Mouse (Mus musculus) lung, embryonic 14.5 days (tissue): ENCODE data around the gene Slc35e3. TPM values are rescaled to one million over a fixed set of nuclear protein-coding genes. Genes with fewer than 3 reads are reported as not detected.
"Not testable (repeated sequence)": the region's sequence is repeated elsewhere in the genome, so short reads cannot be mapped to it uniquely, and the experiment has no call there.

Experiments
- ATAC-seq: fragments of 200-750 bp; cut with Nextera tagmentation; 2 replicates; pipeline ENCODE4 v1.8.0; 2017; ENCODE audit warnings: mild to moderate bottlenecking, moderate TSS enrichment, moderate library complexity; ENCODE audit not compliant: insufficient read depth
- DNase-seq: peaks from one replicate; pipeline ENCODE4 v3.0.0-alpha.2; 2015
- H3K27ac ChIP-seq: fragments of 300-500 bp; sonication (generic); 2 replicates; pipeline ENCODE4 v1.5.1; 2014; ENCODE audit warnings: low read depth, mild to moderate bottlenecking, moderate library complexity
- H3K27me3 ChIP-seq: fragments of 300-500 bp; sonication (generic); 2 replicates; pipeline ENCODE4 v1.6.1; 2014; ENCODE audit warnings: low read length, control low read depth; ENCODE audit not compliant: insufficient read depth
- H3K36me3 ChIP-seq: fragments of 300-500 bp; sonication (generic); 2 replicates; pipeline ENCODE4 v1.6.1; 2014; ENCODE audit warnings: control low read depth; ENCODE audit not compliant: insufficient read depth
- H3K4me1 ChIP-seq: fragments of 300-500 bp; sonication (generic); 2 replicates; pipeline ENCODE4 v1.6.1; 2014; ENCODE audit warnings: antibody characterized with exemption, control low read depth; ENCODE audit not compliant: insufficient read depth
- H3K4me2 ChIP-seq: fragments of 300-500 bp; sonication (generic); 2 replicates; pipeline ENCODE4 v1.6.1; 2014; ENCODE audit warnings: mild to moderate bottlenecking
- H3K4me3 ChIP-seq: fragments of 300-500 bp; sonication (generic); 2 replicates; pipeline ENCODE4 v1.5.1; 2014; ENCODE audit warnings: low read depth, low read length
- H3K9ac ChIP-seq: fragments of 300-500 bp; sonication (generic); 2 replicates; pipeline ENCODE4 v1.6.1; 2014
- H3K9me3 ChIP-seq: fragments of 300-500 bp; sonication (generic); 2 replicates; pipeline ENCODE4 v1.6.1; 2016; ENCODE audit warnings: low read depth, low read length, control low read depth
- CTCF ChIP-seq: IDR thresholded peaks from 2 replicates; pipeline ENCODE4 v1.5.1; 2016; ENCODE audit warnings: antibody characterized with exemption, low read depth
- WGBS: fragments of 180-500 bp; shearing (Covaris S2); extraction: QIAGEN DNeasy Blood & Tissue Kit; methylation state at CpG from one replicate; pipeline ENCODE4 v1.1.7; 2014; 5-methylcytosine and 5-hydroxymethylcytosine counted together
- polyA plus RNA-seq: library from polyadenylated mRNA; unstranded; fragments of >200 nt; fragmentation: Nextera tagmentation; extraction: Ambion mirVana; gene quantifications from 2 replicates; pipeline ENCODE4 v1.2.1, GENCODE M21; 2014

Gene Slc35e3
- polyA plus RNA-seq, 1 experiment from 2014 or later: 16.7 TPM

DNA sequence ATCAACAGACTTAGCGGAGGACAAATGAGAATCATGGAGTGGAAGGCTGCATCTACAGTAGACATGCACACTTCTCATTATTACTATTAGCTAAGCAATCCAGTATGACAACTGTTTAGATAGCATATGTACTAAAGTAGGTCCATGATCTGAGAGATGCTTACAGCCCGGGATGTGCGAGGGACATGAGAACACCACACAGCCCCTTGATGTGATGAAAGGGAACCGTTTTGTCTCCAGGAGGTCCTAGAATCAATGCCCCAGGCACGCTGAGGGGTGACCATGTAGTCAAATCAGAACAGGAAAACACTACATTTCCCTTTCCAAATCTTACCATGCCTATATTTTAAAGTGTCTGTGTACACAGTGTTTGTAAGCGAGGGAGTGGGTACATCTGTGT, 5.6 kb upstream of the Slc35e3 start:
- Histone ChIP-seq H3K4me1 (no peaks in the 10 kb centered on the region), H3K9ac (no peak overlapping the region), H3K4me2 (no peak overlapping the region), H3K27me3 (no peaks in the 10 kb centered on the region), H3K4me3 (no peak overlapping the region), H3K9me3 (no peaks in the 10 kb centered on the region), H3K36me3 (peaks cover 64% of the 10 kb centered on the region), H3K27ac (no peak overlapping the region)
- no peak for ATAC-seq
- 94% methylated on average over 6 of the region's 6 CpGs for WGBS
- no peak for DNase-seq
- no peak for TF ChIP-seq CTCF

DNA sequence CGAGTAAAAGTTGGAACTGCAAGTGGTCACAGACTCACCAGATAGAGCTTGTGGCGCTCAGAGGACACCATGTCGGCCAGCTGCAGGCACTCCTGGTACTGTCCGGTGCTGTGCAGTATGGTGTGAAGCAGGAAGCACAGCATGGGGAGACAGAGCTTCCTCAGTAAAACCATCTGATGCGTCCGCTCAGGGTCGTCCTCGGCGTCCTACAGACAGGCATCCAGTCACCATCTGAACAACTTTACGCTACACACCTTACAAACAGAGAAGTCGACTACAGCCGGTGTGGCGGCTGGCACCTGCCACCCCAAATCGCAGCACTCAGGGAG, 5.1 kb upstream of the Slc35e3 start:
- no peaks in the 10 kb centered on the region for H3K4me1 ChIP-seq
- DNase-seq (no peak), ATAC-seq (no peak)
- TF ChIP-seq CTCF: no peak
- H3K9ac ChIP-seq: no peak overlapping the region
- WGBS: 93% methylated on average over 14 of the region's 14 CpGs
- no peak overlapping the region for H3K4me2 ChIP-seq
- H3K36me3 ChIP-seq: peaks cover 59% of the 10 kb centered on the region
- no peaks in the 10 kb centered on the region for H3K27me3 ChIP-seq
- no peaks in the 10 kb centered on the region for H3K9me3 ChIP-seq
- H3K4me3 ChIP-seq: no peak overlapping the region
- H3K27ac ChIP-seq: no peak overlapping the region

DNA sequence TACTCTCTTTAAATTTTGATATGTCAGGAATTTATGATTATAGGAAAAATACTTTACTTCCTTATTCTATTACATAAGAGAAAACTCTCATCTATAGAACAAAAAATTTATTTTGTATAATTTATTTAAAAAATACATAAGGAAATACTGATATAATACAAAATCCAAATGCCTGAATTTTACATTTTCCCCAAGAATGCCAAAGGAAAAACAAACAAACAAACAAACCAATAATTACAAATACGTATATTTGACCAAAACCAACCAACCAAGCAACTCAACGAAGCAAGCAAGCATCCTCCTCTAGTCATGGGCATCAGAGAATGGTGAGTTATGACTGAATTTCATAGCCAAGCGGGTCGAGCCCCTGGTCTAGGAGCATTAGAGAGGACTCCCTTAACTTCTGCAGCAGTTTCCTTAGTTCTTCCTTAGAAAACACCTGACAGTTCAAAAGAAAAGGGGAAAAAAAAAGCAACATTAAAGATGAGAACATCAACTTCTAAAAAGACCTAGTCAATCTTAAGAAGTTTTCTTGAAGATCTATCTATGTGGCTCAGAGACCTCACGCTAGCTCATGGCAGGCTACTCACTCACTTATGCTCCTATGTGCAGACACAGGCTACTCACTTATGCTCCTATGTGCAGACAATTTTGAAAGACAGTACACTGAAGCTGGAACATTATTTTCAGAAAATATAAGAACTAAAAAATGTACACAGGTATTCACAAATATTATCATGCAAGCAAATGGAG, 4.5 kb upstream of the Slc35e3 start:
- no peak overlapping the region for H3K27ac ChIP-seq
- H3K4me1 ChIP-seq: no peaks in the 10 kb centered on the region
- H3K9me3 ChIP-seq: no peaks in the 10 kb centered on the region
- no peak for DNase-seq
- no peak for TF ChIP-seq CTCF
- H3K36me3 ChIP-seq: peaks cover 54% of the 10 kb centered on the region
- no peak overlapping the region for H3K4me2 ChIP-seq
- no peak overlapping the region for H3K4me3 ChIP-seq
- WGBS: 97% methylated on average over 5 of the region's 5 CpGs
- no peaks in the 10 kb centered on the region for H3K27me3 ChIP-seq
- no peak for ATAC-seq
- H3K9ac ChIP-seq: no peak overlapping the region

DNA sequence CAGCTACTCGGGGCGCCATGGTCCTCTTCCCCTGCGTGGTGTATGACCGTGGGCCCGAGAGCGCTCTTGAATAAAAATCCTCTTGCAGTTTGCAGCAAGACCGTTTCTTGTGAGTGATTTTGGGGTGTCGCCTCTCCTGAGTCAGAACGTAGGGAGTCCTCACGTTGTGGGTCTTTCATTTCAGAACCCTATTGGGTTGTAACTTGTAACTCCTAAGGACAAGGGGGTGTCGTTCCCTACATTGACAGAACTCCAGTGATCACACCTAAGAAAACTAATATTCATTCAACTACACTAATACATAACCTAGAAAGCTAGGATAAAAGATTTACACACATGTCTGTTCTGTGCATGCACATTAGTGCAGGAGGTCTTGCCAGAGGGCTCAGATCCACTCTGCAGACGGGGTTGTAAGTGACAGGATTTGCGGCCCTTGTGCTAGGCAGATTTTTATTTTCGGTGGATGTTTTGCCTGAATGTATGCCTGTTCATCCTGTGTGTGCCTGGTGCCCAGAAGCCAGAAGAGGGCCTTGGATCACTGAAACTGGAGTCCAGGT, 3.7 kb upstream of the Slc35e3 start:
- no peak overlapping the region for H3K4me3 ChIP-seq
- no peak overlapping the region for H3K27ac ChIP-seq
- no peak overlapping the region for H3K4me2 ChIP-seq
- DNase-seq (no peak), ATAC-seq (no peak)
- H3K9me3 ChIP-seq: no peaks in the 10 kb centered on the region
- no peak for TF ChIP-seq CTCF
- H3K36me3 ChIP-seq: peaks cover 46% of the 10 kb centered on the region
- H3K4me1 ChIP-seq: 0 out of 2 replicates have a peak, but pooled peaks cover 5% of the 10 kb centered on the region
- no peaks in the 10 kb centered on the region for H3K27me3 ChIP-seq
- 93% methylated on average over 14 of the region's 14 CpGs for WGBS
- H3K9ac ChIP-seq: no peak overlapping the region

DNA sequence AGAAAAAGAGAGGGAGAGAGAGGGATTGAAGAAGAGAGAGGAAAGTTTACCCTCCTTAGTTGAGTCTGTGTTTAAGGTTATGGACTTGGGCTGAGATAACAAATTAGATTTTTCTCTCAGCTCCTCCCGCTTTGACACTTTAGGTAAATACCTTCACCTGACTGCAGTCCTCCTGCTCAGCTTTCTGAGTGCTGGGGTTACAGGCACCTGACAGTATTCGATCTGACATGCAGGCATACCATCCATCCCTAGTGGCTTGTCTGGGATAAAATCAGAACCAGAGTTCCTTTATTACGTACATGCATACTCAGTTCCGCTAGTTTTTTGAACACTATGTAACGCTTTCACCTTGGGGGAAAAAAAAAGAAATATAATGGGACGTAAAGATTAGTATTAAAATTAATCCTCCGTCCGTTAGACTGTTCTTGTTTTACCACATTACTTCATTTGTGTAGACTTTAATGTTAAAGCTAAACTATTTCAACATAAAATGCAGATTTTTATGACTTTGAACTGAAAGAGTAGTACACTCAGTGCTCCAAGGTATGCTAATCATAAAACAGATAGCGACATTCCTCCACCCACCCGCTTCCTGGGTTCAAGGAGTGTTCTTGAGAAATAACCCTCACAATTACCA, 3.0 kb upstream of the Slc35e3 start:
- 95% methylated on average over 10 of the region's 10 CpGs for WGBS
- no peak overlapping the region for H3K27ac ChIP-seq

DNA sequence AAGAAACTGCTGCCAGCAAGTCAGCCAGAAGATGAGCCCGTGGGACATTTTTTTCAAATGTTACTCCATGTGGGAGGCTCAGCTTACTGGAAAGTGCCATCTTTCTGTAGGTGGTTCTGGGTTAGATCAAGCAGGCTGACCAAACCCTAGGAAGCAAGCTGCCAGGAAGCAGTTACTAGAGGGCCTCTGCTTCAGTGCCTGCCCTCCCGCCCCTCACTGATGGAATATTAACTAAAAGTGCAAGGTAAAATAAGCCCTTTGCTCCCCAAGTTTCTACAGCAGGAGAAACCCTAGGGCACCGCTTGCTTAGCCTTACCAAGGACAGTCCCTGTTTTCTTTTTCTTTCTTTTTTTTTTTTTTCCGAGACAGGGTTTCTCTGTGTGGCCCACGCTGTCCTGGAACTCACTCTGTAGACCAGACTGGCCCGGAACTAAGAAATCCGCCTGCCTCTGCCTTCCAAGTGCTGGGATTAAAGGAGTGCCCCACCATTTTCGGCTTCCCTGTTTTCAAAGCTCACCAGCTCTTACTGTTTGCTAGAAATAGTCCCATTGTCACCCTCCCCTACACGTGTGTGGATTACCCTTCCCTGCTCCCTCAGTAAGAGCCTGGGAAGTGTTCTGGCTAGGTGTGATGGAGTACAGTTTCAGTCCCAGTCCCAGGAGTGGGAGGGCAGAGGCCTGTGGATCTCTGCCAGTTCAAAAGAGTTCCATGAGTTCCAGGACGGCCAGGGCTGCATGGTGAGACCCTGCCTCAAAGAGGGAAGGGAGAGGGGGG, 2.3 kb upstream of the Slc35e3 start:
- H3K9ac ChIP-seq: no peak overlapping the region
- WGBS: 87% methylated on average over 10 of the region's 10 CpGs
- no peak for DNase-seq
- no peak for ATAC-seq
- 0 out of 2 replicates have a peak, but pooled peaks cover 6% of the 10 kb centered on the region for H3K4me1 ChIP-seq
- H3K27me3 ChIP-seq: no peaks in the 10 kb centered on the region
- no peak overlapping the region for H3K4me3 ChIP-seq
- no peak overlapping the region for H3K27ac ChIP-seq
- no peaks in the 10 kb centered on the region for H3K9me3 ChIP-seq
- peaks cover 45% of the 10 kb centered on the region for H3K36me3 ChIP-seq
- H3K4me2 ChIP-seq: no peak overlapping the region
- TF ChIP-seq CTCF: no peak

More for the DNA sequence above, 3.0 kb upstream of the Slc35e3 start:
- H3K9ac ChIP-seq: no peak overlapping the region
- DNase-seq (no peak), ATAC-seq (no peak)
- peaks cover 42% of the 10 kb centered on the region for H3K36me3 ChIP-seq
- H3K27me3 ChIP-seq: no peaks in the 10 kb centered on the region
- H3K4me2 ChIP-seq: no peak overlapping the region
- 0 out of 2 replicates have a peak, but pooled peaks cover 6% of the 10 kb centered on the region for H3K4me1 ChIP-seq
- no peak for TF ChIP-seq CTCF
- no peak overlapping the region for H3K4me3 ChIP-seq
- H3K9me3 ChIP-seq: no peaks in the 10 kb centered on the region

DNA sequence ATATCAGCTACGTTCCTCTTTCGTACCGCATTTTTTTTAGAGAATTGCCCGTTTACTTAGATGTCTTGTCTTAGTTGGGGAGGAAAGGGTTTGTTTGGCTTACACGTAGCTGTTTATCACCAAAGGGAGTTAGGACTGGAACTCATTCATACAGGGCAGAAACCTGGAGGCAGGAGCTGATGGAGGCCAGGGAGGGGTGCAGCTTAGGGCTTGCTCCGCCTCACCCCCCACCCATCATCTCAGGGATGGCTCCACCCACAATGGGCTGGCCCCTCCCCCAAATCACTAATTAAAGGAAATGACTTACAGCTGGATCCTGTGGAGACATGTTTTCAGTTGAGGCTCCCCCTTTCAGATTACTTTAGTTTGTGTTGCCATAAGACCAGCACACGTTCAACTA, 1.5 kb upstream of the Slc35e3 start:
- TF ChIP-seq CTCF: no peak
- ATAC-seq (no peak), DNase-seq (no peak)
- Histone ChIP-seq H3K27ac (no peak overlapping the region), H3K4me2 (no peak overlapping the region), H3K9me3 (no peaks in the 10 kb centered on the region), H3K36me3 (peaks cover 40% of the 10 kb centered on the region), H3K9ac (no peak overlapping the region), H3K4me3 (no peak overlapping the region), H3K27me3 (no peaks in the 10 kb centered on the region), H3K4me1 (0 out of 2 replicates have a peak, but pooled peaks cover 6% of the 10 kb centered on the region)
- 90% methylated on average over 7 of the region's 7 CpGs for WGBS

DNA sequence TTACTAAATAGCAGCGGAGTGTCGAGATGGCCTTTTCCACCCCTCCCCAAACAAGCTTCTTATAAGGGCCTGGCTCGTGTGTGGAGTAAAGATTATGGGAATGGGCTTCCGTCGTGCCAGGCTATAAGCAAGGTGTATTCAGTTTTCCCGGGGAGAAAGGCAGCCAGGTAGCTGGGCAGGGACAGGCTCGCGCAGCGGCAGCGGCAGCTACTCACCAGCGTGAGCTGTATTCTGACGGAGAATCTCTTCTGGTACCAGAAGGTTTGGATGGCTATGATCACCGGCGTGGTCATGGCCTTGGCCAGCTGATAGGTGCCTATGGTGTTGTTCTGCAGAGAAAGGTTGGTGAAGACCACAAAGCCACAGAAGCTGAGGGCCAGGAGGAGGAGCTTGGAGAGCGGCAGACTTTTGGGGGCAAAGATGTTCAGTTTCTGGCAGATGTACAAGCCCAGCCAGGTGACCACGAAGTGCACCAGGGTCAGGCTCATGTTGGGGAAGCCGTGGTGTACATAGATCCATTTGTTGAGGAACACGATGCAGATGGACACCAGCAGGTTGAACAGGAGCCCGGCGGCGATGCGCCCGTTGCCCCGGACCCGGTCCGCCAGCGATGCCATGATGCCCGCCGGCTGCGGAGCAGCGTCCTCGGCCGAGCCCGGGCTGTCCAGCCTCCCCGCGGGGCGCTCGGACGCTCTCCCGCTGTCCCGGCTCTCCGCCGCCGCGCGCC, 432 bp downstream of the Slc35e3 start:
- not testable (repeated sequence) for H3K4me1 ChIP-seq, H3K27ac ChIP-seq, H3K27me3 ChIP-seq, H3K9me3 ChIP-seq, DNase-seq
- under 1% methylated on average over 12 of the region's 46 CpGs for WGBS
- H3K9ac ChIP-seq: peak overlapping the region; percentile 53
- H3K4me3 ChIP-seq: peak overlapping the region; percentile 47
- H3K4me2 ChIP-seq: peak overlapping the region; percentile 87
- peak; percentile 39; the same call in 1 of the 2 replicates for ATAC-seq
- H3K36me3 ChIP-seq: peaks cover 20% of the 10 kb centered on the region
